Mouse (Mus musculus) forebrain, postnatal 0 days (tissue): Measurements from ENCODE around the gene Cmah. TPM values are rescaled to one million over a fixed set of nuclear protein-coding genes. Genes with fewer than 3 reads are reported as not detected.

ENCODE experiments used
- ATAC-seq: fragments of 200-750 bp; cut with Nextera tagmentation; 2 replicates; pipeline ENCODE4 v1.8.0; 2017; ENCODE audit warnings: mild to moderate bottlenecking, moderate library complexity
- DNase-seq: peaks from one replicate; pipeline ENCODE4 v3.0.0-alpha.2; 2015
- H3K27ac ChIP-seq: fragments of 300-500 bp; sonication (generic); 2 replicates; pipeline ENCODE4 v1.5.1; 2014; ENCODE audit warnings: low read depth, mild to moderate bottlenecking, antibody characterized with exemption, low read length, moderate library complexity, mixed read lengths
- H3K27me3 ChIP-seq: fragments of 300-500 bp; sonication (generic); 2 replicates; pipeline ENCODE4 v1.6.1; 2014; ENCODE audit warnings: mild to moderate bottlenecking, low read length, mixed read lengths; ENCODE audit not compliant: insufficient read depth
- H3K36me3 ChIP-seq: fragments of 300-500 bp; sonication (generic); 2 replicates; pipeline ENCODE4 v1.6.1; 2014; ENCODE audit warnings: mild to moderate bottlenecking, moderate library complexity; ENCODE audit not compliant: insufficient read depth
- H3K4me1 ChIP-seq: fragments of 300-500 bp; sonication (generic); 2 replicates; pipeline ENCODE4 v1.6.1; 2014; ENCODE audit warnings: antibody characterized with exemption; ENCODE audit not compliant: insufficient read depth
- H3K4me2 ChIP-seq: fragments of 300-500 bp; sonication (generic); 2 replicates; pipeline ENCODE4 v1.6.1; 2014; ENCODE audit warnings: low read depth, mild to moderate bottlenecking, moderate library complexity
- H3K4me3 ChIP-seq: fragments of 300-500 bp; sonication (generic); 2 replicates; pipeline ENCODE4 v1.5.1; 2014; ENCODE audit warnings: low read depth, low read length, mixed read lengths
- H3K9ac ChIP-seq: fragments of 300-500 bp; sonication (generic); 2 replicates; pipeline ENCODE4 v1.6.1; 2014; ENCODE audit warnings: mild to moderate bottlenecking
- H3K9me3 ChIP-seq: fragments of 300-500 bp; sonication (generic); 2 replicates; pipeline ENCODE4 v1.6.1; 2016; ENCODE audit warnings: low read length
- CTCF ChIP-seq: sonication (generic); IDR thresholded peaks from 2 replicates; pipeline ENCODE4 v1.5.1; 2016; ENCODE audit warnings: antibody characterized with exemption, control low read depth, low read depth
- WGBS: fragments of 180-500 bp; shearing (Covaris S2); extraction: QIAGEN DNeasy Blood & Tissue Kit; methylation state at CpG from one replicate; pipeline ENCODE4 v1.1.7; 2014; 5-methylcytosine and 5-hydroxymethylcytosine counted together
- polyA plus RNA-seq: library from polyadenylated mRNA; unstranded; fragments of >200 nt; fragmentation: Nextera tagmentation; extraction: Ambion mirVana; gene quantifications from 2 replicates; pipeline ENCODE4 v1.2.1, GENCODE M21; 2015
- total RNA-seq: library from RNA; depleted of rRNA; stranded (reverse); fragments of >200 nt; gene quantifications from 2 replicates; pipeline ENCODE4 v1.2.3, GENCODE M21; 2014

Cmah gene
- total and polyA plus RNA-seq, 2 experiments from 2014 or later = 0.08 TPM; not detected in 1

- Histone ChIP-seq H3K4me1 (peaks cover 13% of the 10 kb centered on the region), H3K27me3 (no peaks in the 10 kb centered on the region), H3K9me3 (no peaks in the 10 kb centered on the region), H3K36me3 (no peaks in the 10 kb centered on the region), H3K27ac (no peak overlapping the region), H3K4me2 (no peak overlapping the region), H3K4me3 (no peak overlapping the region), H3K9ac (no peak overlapping the region)
- TF ChIP-seq CTCF = peak; percentile 51
- DNase-seq = no peak
- no peak for ATAC-seq
- WGBS = 35% methylated on average over 6 of the region's 6 CpGs
Observed at GRCm38 (mm10) chr13:24518887-24519286, 191.7 kb downstream of the Cmah start.

- Histone ChIP-seq H3K9ac (no peak overlapping the region), H3K4me3 (no peak overlapping the region), H3K4me1 (peaks cover 13% of the 10 kb centered on the region), H3K27me3 (no peaks in the 10 kb centered on the region), H3K36me3 (no peaks in the 10 kb centered on the region), H3K27ac (no peak overlapping the region), H3K4me2 (no peak overlapping the region), H3K9me3 (no peaks in the 10 kb centered on the region)
- DNase-seq (peak; percentile 3), ATAC-seq (no peak)
- TF ChIP-seq CTCF = no peak
- WGBS = 79% methylated on average over 14 of the region's 14 CpGs
Observed at GRCm38 (mm10) chr13:24519976-24520647, 192.9 kb downstream of the Cmah start.

- WGBS = 70% methylated on average over 10 of the region's 10 CpGs
Observed at GRCm38 (mm10) chr13:24520796-24521195, 193.6 kb downstream of the Cmah start.

GRCm38 (mm10) chr13:24521446-24522342, 194.5 kb downstream of the Cmah start:
- Histone ChIP-seq H3K36me3 (no peaks in the 10 kb centered on the region), H3K27ac (peak overlapping the region; percentile 66)

More at GRCm38 (mm10) chr13:24520796-24521195, 193.6 kb downstream of the Cmah start:
- H3K27me3 ChIP-seq = no peaks in the 10 kb centered on the region
- H3K4me2 ChIP-seq = no peak overlapping the region
- no peaks in the 10 kb centered on the region for H3K9me3 ChIP-seq
- peaks cover 13% of the 10 kb centered on the region for H3K4me1 ChIP-seq
- no peaks in the 10 kb centered on the region for H3K36me3 ChIP-seq
- ATAC-seq = no peak
- DNase-seq = peak; percentile 4
- H3K9ac ChIP-seq = 0 out of 2 replicates have a peak overlapping the region, but pooled peaks have one; percentile 0
- H3K27ac ChIP-seq = peak overlapping the region; percentile 66; the same call in 1 of the 2 replicates
- TF ChIP-seq CTCF = no peak
- H3K4me3 ChIP-seq = no peak overlapping the region

GRCm38 (mm10) chr13:24522343-24522837, 195.2 kb downstream of the Cmah start:
- Histone ChIP-seq H3K27ac (peak overlapping the region; percentile 66), H3K27me3 (no peaks in the 10 kb centered on the region), H3K36me3 (no peaks in the 10 kb centered on the region), H3K4me1 (peaks cover 13% of the 10 kb centered on the region), H3K9ac (no peak overlapping the region), H3K4me2 (no peak overlapping the region; the same call in 1 of the 2 replicates), H3K4me3 (no peak overlapping the region), H3K9me3 (no peaks in the 10 kb centered on the region)
- 64% methylated on average over 7 of the region's 7 CpGs for WGBS
- no peak for TF ChIP-seq CTCF
- no peak for DNase-seq
- ATAC-seq = no peak

More at GRCm38 (mm10) chr13:24521446-24522342, 194.5 kb downstream of the Cmah start:
- no peak for TF ChIP-seq CTCF
- Histone ChIP-seq H3K9ac (0 out of 2 replicates have a peak overlapping the region, but pooled peaks have one; percentile 0), H3K4me2 (peak overlapping the region; percentile 33), H3K9me3 (no peaks in the 10 kb centered on the region), H3K4me3 (no peak overlapping the region), H3K4me1 (peaks cover 13% of the 10 kb centered on the region), H3K27me3 (no peaks in the 10 kb centered on the region)
- peak; percentile 90 for DNase-seq
- 7% methylated on average over 18 of the region's 18 CpGs for WGBS
- peak; percentile 94 for ATAC-seq

- Histone ChIP-seq H3K27ac (no peak overlapping the region), H3K36me3 (no peaks in the 10 kb centered on the region), H3K4me2 (no peak overlapping the region), H3K9ac (no peak overlapping the region), H3K9me3 (no peaks in the 10 kb centered on the region), H3K4me1 (peaks cover 13% of the 10 kb centered on the region), H3K4me3 (no peak overlapping the region), H3K27me3 (no peaks in the 10 kb centered on the region)
- TF ChIP-seq CTCF = no peak
- WGBS = 53% methylated on average over 4 of the region's 4 CpGs
- ATAC-seq = no peak
- DNase-seq = no peak
Observed at GRCm38 (mm10) chr13:24523587-24524221, 196.5 kb downstream of the Cmah start.
